Mouse (Mus musculus) small intestine, adult 2 months (tissue): ENCODE measurements around the gene Chst12. TPM values are rescaled to one million over a fixed set of nuclear protein-coding genes. Genes with fewer than 3 reads are reported as not detected.
"Not testable (repeated sequence)": the region's sequence is repeated elsewhere in the genome, so short reads cannot be mapped to it uniquely, and the experiment has no call there.

Experiments used
- H3K27ac ChIP-seq: fragments of 200-500 bp; 2 replicates; pipeline ENCODE4 v1.5.1; 2012; ENCODE audit warnings: low read depth, low read length, control low read depth, inconsistent platforms; ENCODE audit not compliant: insufficient read depth
- H3K27me3 ChIP-seq: fragments of 200-500 bp; 2 replicates; pipeline ENCODE4 v1.6.1; 2012; ENCODE audit warnings: mild to moderate bottlenecking, moderate library complexity, low read length, inconsistent platforms; ENCODE audit not compliant: control insufficient read depth, insufficient read depth
- H3K36me3 ChIP-seq: fragments of 200-500 bp; 2 replicates; pipeline ENCODE4 v1.6.1; 2012; ENCODE audit warnings: mild to moderate bottlenecking, low read length, control low read depth, inconsistent platforms; ENCODE audit not compliant: control insufficient read depth, insufficient read depth
- H3K4me1 ChIP-seq: fragments of 200-500 bp; 2 replicates; pipeline ENCODE4 v1.6.1; 2012; ENCODE audit warnings: low read length, inconsistent platforms, mixed read lengths; ENCODE audit not compliant: control insufficient read depth, insufficient read depth, insufficient read length
- H3K4me3 ChIP-seq: fragments of 200-500 bp; 2 replicates; pipeline ENCODE4 v1.5.1; 2012; ENCODE audit warnings: low read depth, mild to moderate bottlenecking, control low read depth, inconsistent platforms, low read length, moderate library complexity
- CTCF ChIP-seq: fragments of 200-500 bp; IDR thresholded peaks from 2 replicates; pipeline ENCODE4 v1.5.1; 2012; ENCODE audit warnings: low read depth, mild to moderate bottlenecking, control low read depth, inconsistent platforms, low read length, moderate library complexity, mixed read lengths; ENCODE audit not compliant: insufficient replicate concordance, insufficient read length; ENCODE audit errors: extremely low read depth
- POLR2A ChIP-seq: fragments of 200-500 bp; IDR thresholded peaks from 2 replicates; pipeline ENCODE4 v1.6.1; 2012; ENCODE audit warnings: low read depth, mild to moderate bottlenecking, control low read depth, inconsistent platforms, low read length, moderate library complexity
- WGBS: fragments of 180-500 bp; shearing (Covaris S2); methylation state at CpG from one replicate; pipeline ENCODE4 v1.1.7; 2018; 5-methylcytosine and 5-hydroxymethylcytosine counted together
- polyA plus RNA-seq: library from polyadenylated mRNA; depleted of rRNA; stranded (reverse); fragments of >200 nt; gene quantifications from 2 replicates; pipeline ENCODE4 v1.2.3, GENCODE M21; 2012

Chst12 gene
- polyA plus RNA-seq, 1 experiment, result 10.5 TPM

- no peaks in the 10 kb centered on the region for H3K27me3 ChIP-seq
- no peak overlapping the region for H3K4me3 ChIP-seq
- no peaks in the 10 kb centered on the region for H3K36me3 ChIP-seq
- TF ChIP-seq POLR2A (no peak), CTCF (no peak)
- H3K4me1 ChIP-seq, result peaks cover 4% of the 10 kb centered on the region; the same call in 1 of the 2 replicates
- no peak overlapping the region for H3K27ac ChIP-seq
- WGBS, result 73% methylated on average over 6 of the region's 6 CpGs
Measured at GRCm38 (mm10) chr5:140498176-140498575, 7.2 kb upstream of the Chst12 start.

DNA sequence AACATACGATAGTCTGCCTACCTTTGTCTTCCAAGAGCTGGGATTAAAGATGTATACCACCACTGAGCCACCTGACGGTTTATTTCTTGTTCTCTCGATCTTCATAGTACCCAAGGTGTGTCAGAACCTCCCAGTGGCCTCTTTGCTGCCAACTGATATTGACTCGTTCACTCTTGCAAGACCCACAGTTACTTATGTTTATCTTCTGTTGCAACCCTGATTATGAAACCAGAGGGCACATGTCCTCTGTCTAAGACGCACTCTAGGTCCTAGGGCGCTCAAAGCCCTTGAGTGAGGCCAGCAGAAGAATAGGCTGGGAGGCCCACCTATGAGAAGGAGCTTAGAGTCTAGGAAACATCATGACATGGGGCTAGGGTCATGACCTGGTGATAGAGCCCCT, 4.6 kb upstream of the Chst12 start:
- Histone ChIP-seq H3K36me3 (no peaks in the 10 kb centered on the region), H3K27ac (no peak overlapping the region), H3K4me1 (peaks cover 14% of the 10 kb centered on the region; the same call in 1 of the 2 replicates), H3K27me3 (no peaks in the 10 kb centered on the region), H3K4me3 (no peak overlapping the region)
- TF ChIP-seq POLR2A (no peak), CTCF (no peak)
- 64% methylated on average over 6 of the region's 6 CpGs for whole genome bisulfite sequencing

- Histone ChIP-seq H3K4me3 (peak overlapping the region; percentile 31), H3K4me1 (peaks cover 15% of the 10 kb centered on the region; the same call in 1 of the 2 replicates), H3K36me3 (no peaks in the 10 kb centered on the region), H3K27ac (no peak overlapping the region), H3K27me3 (no peaks in the 10 kb centered on the region)
- WGBS, result 23% methylated on average over 14 of the region's 14 CpGs
- TF ChIP-seq POLR2A (no peak), CTCF (no peak)
Measured at GRCm38 (mm10) chr5:140501982-140502836, 3.1 kb upstream of the Chst12 start.

GRCm38 (mm10) chr5:140502925-140503324, 2.4 kb upstream of the Chst12 start:
- not testable (repeated sequence) for H3K27ac ChIP-seq
- peaks cover 15% of the 10 kb centered on the region; the same call in 1 of the 2 replicates for H3K4me1 ChIP-seq

DNA sequence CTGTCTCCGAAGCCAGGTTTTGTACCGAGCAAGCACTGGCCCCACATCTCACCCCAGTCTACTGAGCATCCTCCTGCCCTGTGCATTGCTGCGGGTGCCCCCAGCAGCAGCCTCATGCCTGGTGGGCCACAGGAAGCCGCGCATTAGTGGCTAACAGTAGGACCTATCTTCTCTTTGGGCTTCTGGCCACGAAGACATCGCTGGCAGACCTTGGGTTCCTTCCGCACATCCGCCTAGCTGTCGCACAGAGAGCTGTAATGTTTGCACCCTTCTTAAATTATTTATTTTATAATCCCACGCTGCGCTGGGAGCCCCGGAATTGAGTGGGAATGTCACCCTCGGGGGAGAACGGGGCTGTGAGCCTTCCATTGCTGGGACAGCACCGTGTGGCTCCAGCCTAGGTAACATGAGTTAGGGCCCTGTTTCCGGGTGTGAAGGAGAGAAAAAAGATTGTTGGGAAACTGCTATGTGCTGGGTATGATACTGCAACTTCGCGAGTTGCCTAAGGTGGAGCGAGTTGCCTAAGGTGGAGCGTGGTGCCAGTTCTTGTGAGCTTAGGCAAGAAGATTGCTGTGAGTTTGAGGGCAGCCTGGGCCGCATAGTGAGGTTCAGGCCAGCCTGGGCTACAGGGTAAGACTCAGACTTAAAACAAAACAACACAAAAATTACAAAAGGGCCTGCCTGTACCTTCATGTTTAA, 895 bp downstream of the Chst12 start:
- H3K4me1 ChIP-seq, result peaks cover 15% of the 10 kb centered on the region; the same call in 1 of the 2 replicates
- TF ChIP-seq CTCF (no peak), POLR2A (no peak)
- no peaks in the 10 kb centered on the region for H3K27me3 ChIP-seq
- peak overlapping the region; percentile 31 for H3K27ac ChIP-seq
- H3K36me3 ChIP-seq, result no peaks in the 10 kb centered on the region
- WGBS, result 39% methylated on average over 22 of the region's 22 CpGs
- H3K4me3 ChIP-seq, result peak overlapping the region; percentile 66

More at GRCm38 (mm10) chr5:140502925-140503324, 2.4 kb upstream of the Chst12 start:
- whole genome bisulfite sequencing, result under 1% methylated on average over 12 of the region's 12 CpGs
- not testable (repeated sequence) for H3K36me3 ChIP-seq, H3K27me3 ChIP-seq
- peak overlapping the region; percentile 33 for H3K4me3 ChIP-seq

DNA sequence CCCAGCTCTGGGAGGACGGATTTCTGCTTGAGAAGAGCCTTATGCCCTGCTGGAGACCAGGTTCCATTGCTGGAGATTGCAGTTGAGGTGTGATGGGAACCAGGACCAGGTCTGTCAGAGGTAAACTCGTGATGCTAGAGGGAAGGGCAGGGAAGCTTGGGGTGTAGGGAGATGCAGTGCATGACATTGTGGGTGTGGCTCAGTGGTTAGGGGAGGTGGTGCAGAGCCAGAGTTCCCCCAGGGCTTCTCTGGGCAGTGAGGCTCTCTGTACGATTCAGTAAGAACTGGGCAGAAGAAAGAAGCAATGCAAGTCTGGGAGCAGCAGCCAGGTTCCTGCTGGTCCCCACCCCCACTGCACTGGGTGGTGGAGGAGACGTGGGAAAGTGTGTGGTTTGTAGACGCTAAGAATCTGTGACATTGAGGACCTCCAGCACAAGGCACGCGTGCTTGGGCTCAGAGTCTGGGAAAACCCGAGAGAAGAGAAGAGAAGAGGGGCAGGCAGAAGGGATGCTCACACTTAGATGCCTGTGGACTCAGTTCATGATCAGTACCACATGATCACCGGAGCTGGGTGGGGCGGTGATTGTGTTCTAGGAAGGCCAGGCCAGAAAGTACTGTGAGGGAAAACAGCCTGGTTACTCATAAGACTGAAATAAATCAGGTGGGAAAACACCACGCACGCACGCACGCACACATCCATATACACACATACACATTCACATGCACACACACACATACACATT, 2.3 kb downstream of the Chst12 start:
- H3K4me1 ChIP-seq, result peaks cover 14% of the 10 kb centered on the region; the same call in 1 of the 2 replicates
- H3K36me3 ChIP-seq, result no peaks in the 10 kb centered on the region
- 71% methylated on average over 14 of the region's 14 CpGs for WGBS
- peak overlapping the region; percentile 32 for H3K4me3 ChIP-seq
- no peaks in the 10 kb centered on the region for H3K27me3 ChIP-seq
- TF ChIP-seq POLR2A (no peak), CTCF (no peak)
- peak overlapping the region; percentile 49; the same call in 1 of the 2 replicates for H3K27ac ChIP-seq
